Mouse (Mus musculus): ENCODE measurements around the gene Scd3.

DNA sequence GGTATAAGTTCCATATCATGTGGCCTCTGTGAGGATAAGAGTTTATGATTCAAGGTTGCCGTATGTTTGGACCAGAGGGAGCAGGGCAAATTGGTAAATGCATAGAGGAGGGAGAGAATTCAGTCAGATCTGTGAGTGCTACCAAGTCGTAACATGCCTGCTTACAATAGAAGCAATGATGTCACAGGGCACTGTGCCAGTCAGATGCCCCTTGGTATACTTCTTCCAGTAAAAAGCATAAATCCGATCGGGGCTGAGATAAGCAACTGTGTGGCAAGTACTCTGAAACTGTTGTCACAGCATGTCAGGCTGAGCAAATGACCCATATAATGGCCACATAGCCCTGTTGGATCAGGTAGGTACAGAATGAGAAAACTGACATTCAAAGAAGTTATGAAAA lies 14.0 kb upstream of the Scd3 start:
- TF ChIP-seq GATA1 (IDR thresholded peaks at IDR 0.05; ENCODE audit: borderline replicate concordance, low read length) (no peak), FLI1 (IDR thresholded peaks at IDR 0.05; ENCODE audit: low read length) (no peak)
